Mouse (Mus musculus) heart, embryonic 14.5 days (tissue): Measurements from ENCODE around the gene Car5b. TPM values are rescaled to one million over a fixed set of nuclear protein-coding genes. Genes with fewer than 3 reads are reported as not detected.

Experiments
- ATAC-seq: fragments of 200-750 bp; cut with Nextera tagmentation; 2 replicates; pipeline ENCODE4 v1.8.0; 2017; ENCODE audit warnings: low read depth, moderate TSS enrichment; ENCODE audit not compliant: insufficient number of reproducible peaks, insufficient read depth, low FRiP score
- H3K27ac ChIP-seq, 2 experiments: fragments of 200-500 bp in 1 of 2; fragments of 300-500 bp in 1 of 2; sonication (generic) in 1 of 2; replicated peaks in 1 of 2; 2 replicates each; pipeline ENCODE4 v1.5.1; 2012 to 2014; ENCODE audit warnings: low read depth in 2 of 2, low read length in 2 of 2, control low read depth in 1 of 2, mild to moderate bottlenecking in 1 of 2, mixed read lengths in 1 of 2; ENCODE audit not compliant: control insufficient read depth in 1 of 2, insufficient read depth in 1 of 2
- H3K27me3 ChIP-seq: fragments of 300-500 bp; sonication (generic); 2 replicates; pipeline ENCODE4 v1.6.1; 2014; ENCODE audit warnings: mild to moderate bottlenecking, low read length, control low read depth; ENCODE audit not compliant: control insufficient read depth, insufficient read depth
- H3K36me3 ChIP-seq: fragments of 300-500 bp; sonication (generic); 2 replicates; pipeline ENCODE4 v1.6.1; 2014; ENCODE audit warnings: mild to moderate bottlenecking, control low read depth, low read length, mixed read lengths; ENCODE audit not compliant: control insufficient read depth, insufficient read depth
- H3K4me1 ChIP-seq, 2 experiments: fragments of 200-500 bp in 1 of 2; fragments of 300-500 bp in 1 of 2; sonication (generic) in 1 of 2; 2 replicates each; pipeline ENCODE4 v1.6.1; 2012 to 2014; ENCODE audit warnings: low read length in 2 of 2, control low read depth in 1 of 2, mixed read lengths in 1 of 2; ENCODE audit not compliant: control insufficient read depth in 2 of 2, insufficient read depth in 2 of 2
- H3K4me2 ChIP-seq: fragments of 300-500 bp; sonication (generic); 2 replicates; pipeline ENCODE4 v1.6.1; 2014; ENCODE audit warnings: mild to moderate bottlenecking, low read length
- H3K4me3 ChIP-seq, 2 experiments: fragments of 200-500 bp in 1 of 2; fragments of 300-500 bp in 1 of 2; sonication (generic) in 1 of 2; 2 replicates each; pipeline ENCODE4 v1.5.1; 2012 to 2014; ENCODE audit warnings: low read length in 2 of 2, mild to moderate bottlenecking in 2 of 2, control low read depth in 1 of 2, low read depth in 1 of 2, moderate library complexity in 1 of 2; ENCODE audit not compliant: control insufficient read depth in 1 of 2, insufficient read depth in 1 of 2
- H3K9ac ChIP-seq: fragments of 300-500 bp; sonication (generic); 2 replicates; pipeline ENCODE4 v1.6.1; 2014; ENCODE audit warnings: mild to moderate bottlenecking, low read length
- H3K9me3 ChIP-seq: fragments of 300-500 bp; sonication (generic); 2 replicates; pipeline ENCODE4 v1.6.1; 2016; ENCODE audit warnings: low read length, control low read depth; ENCODE audit not compliant: control insufficient read depth
- WGBS: fragments of 180-500 bp; shearing (Covaris S2); extraction: QIAGEN DNeasy Blood & Tissue Kit; methylation state at CpG from one replicate; pipeline ENCODE4 v1.1.7; 2014; 5-methylcytosine and 5-hydroxymethylcytosine counted together
- polyA plus RNA-seq: library from polyadenylated mRNA; unstranded; fragments of >200 nt; fragmentation: Nextera tagmentation; extraction: Ambion mirVana; gene quantifications from 2 replicates; pipeline ENCODE4 v1.2.1, GENCODE M21; 2014

Car5b gene
- polyA plus RNA-seq, 1 experiment from 2014 or later, result 0.35 TPM

GRCm38 (mm10) chrX:164046736-164047135, 18.9 kb upstream of the Car5b start:
- H3K27me3 ChIP-seq, result no peaks in the 10 kb centered on the region
- H3K4me1 ChIP-seq, result no peaks in the 10 kb centered on the region
- H3K36me3 ChIP-seq, result no peaks in the 10 kb centered on the region
- WGBS, result 68% methylated on average over 2 of the region's 2 CpGs
- no peak overlapping the region for H3K9ac ChIP-seq
- H3K9me3 ChIP-seq, result no peaks in the 10 kb centered on the region
- no peak overlapping the region for H3K4me2 ChIP-seq
- no peak for ATAC-seq
- H3K4me3 ChIP-seq, result no peak overlapping the region
- no peak overlapping the region for H3K27ac ChIP-seq

GRCm38 (mm10) chrX:164042069-164042468, 14.3 kb upstream of the Car5b start:
- no peak overlapping the region for H3K9ac ChIP-seq
- H3K4me3 ChIP-seq, result no peak overlapping the region
- no peaks in the 10 kb centered on the region for H3K4me1 ChIP-seq
- no peaks in the 10 kb centered on the region for H3K9me3 ChIP-seq
- no peak overlapping the region for H3K4me2 ChIP-seq
- H3K27me3 ChIP-seq, result no peaks in the 10 kb centered on the region
- no peaks in the 10 kb centered on the region for H3K36me3 ChIP-seq
- H3K27ac ChIP-seq, result no peak overlapping the region
- no peak for ATAC-seq
- WGBS, result 50% methylated on average over 13 of the region's 13 CpGs

- Histone ChIP-seq H3K9me3 (no peaks in the 10 kb centered on the region), H3K27me3 (no peaks in the 10 kb centered on the region), H3K27ac (no peak overlapping the region), H3K9ac (no peak overlapping the region), H3K4me1 (no peaks in the 10 kb centered on the region), H3K4me2 (no peak overlapping the region), H3K36me3 (no peaks in the 10 kb centered on the region), H3K4me3 (no peak overlapping the region)
- WGBS, result 44% methylated on average over 2 of the region's 2 CpGs
- ATAC-seq, result no peak
Observed at GRCm38 (mm10) chrX:164038882-164039281, 11.1 kb upstream of the Car5b start.

GRCm38 (mm10) chrX:164035931-164036330, 8.1 kb upstream of the Car5b start:
- no peaks in the 10 kb centered on the region for H3K27me3 ChIP-seq
- no peak for ATAC-seq
- no peak overlapping the region for H3K4me2 ChIP-seq
- WGBS, result 79% methylated on average over 7 of the region's 7 CpGs
- no peak overlapping the region for H3K4me3 ChIP-seq
- no peaks in the 10 kb centered on the region for H3K36me3 ChIP-seq
- H3K9ac ChIP-seq, result no peak overlapping the region
- H3K27ac ChIP-seq, result no peak overlapping the region
- H3K4me1 ChIP-seq, result no peaks in the 10 kb centered on the region
- no peaks in the 10 kb centered on the region for H3K9me3 ChIP-seq

GRCm38 (mm10) chrX:164035401-164035800, 7.6 kb upstream of the Car5b start:
- H3K9me3 ChIP-seq, result no peaks in the 10 kb centered on the region
- 74% methylated on average over 2 of the region's 2 CpGs for WGBS
- no peaks in the 10 kb centered on the region for H3K4me1 ChIP-seq

GRCm38 (mm10) chrX:164032526-164032925, 4.7 kb upstream of the Car5b start:
- no peak for ATAC-seq
- Histone ChIP-seq H3K4me1 (no peaks in the 10 kb centered on the region; a peak in 1 of 4 replicates), H3K36me3 (no peaks in the 10 kb centered on the region), H3K27ac (no peak overlapping the region), H3K27me3 (no peaks in the 10 kb centered on the region), H3K9ac (no peak overlapping the region), H3K9me3 (no peaks in the 10 kb centered on the region), H3K4me2 (no peak overlapping the region), H3K4me3 (no peak overlapping the region)
- 78% methylated on average over 7 of the region's 7 CpGs for WGBS

More at GRCm38 (mm10) chrX:164035401-164035800, 7.6 kb upstream of the Car5b start:
- no peak overlapping the region for H3K4me3 ChIP-seq
- no peak overlapping the region for H3K27ac ChIP-seq
- no peak overlapping the region for H3K4me2 ChIP-seq
- no peaks in the 10 kb centered on the region for H3K36me3 ChIP-seq
- no peak for ATAC-seq
- H3K27me3 ChIP-seq, result no peaks in the 10 kb centered on the region
- no peak overlapping the region for H3K9ac ChIP-seq

- WGBS, result 92% methylated on average over 3 of the region's 3 CpGs
- Histone ChIP-seq H3K36me3 (no peaks in the 10 kb centered on the region), H3K27ac (no peak overlapping the region), H3K4me2 (no peak overlapping the region), H3K4me1 (no peaks in the 10 kb centered on the region), H3K4me3 (no peak overlapping the region), H3K27me3 (no peaks in the 10 kb centered on the region), H3K9me3 (no peaks in the 10 kb centered on the region), H3K9ac (no peak overlapping the region)
- ATAC-seq, result no peak
Observed at GRCm38 (mm10) chrX:164015636-164016035, 12.2 kb downstream of the Car5b start.

GRCm38 (mm10) chrX:164014956-164015355, 12.8 kb downstream of the Car5b start:
- H3K9me3 ChIP-seq, result no peaks in the 10 kb centered on the region
- H3K27me3 ChIP-seq, result no peaks in the 10 kb centered on the region
- H3K9ac ChIP-seq, result no peak overlapping the region
- H3K4me1 ChIP-seq, result no peaks in the 10 kb centered on the region
- no peak overlapping the region for H3K4me2 ChIP-seq
- H3K4me3 ChIP-seq, result no peak overlapping the region
- no peak overlapping the region for H3K27ac ChIP-seq
- ATAC-seq, result no peak
- H3K36me3 ChIP-seq, result no peaks in the 10 kb centered on the region
- 62% methylated on average over 4 of the region's 4 CpGs for WGBS
